Mouse (Mus musculus): Measurements from ENCODE around the gene Plekhg1.

- TF ChIP-seq CTCF (IDR thresholded peaks at IDR 0.05; ENCODE audit: borderline replicate concordance, insufficient read depth, low read length) (no peak), POLR2A (IDR thresholded peaks at IDR 0.05; ENCODE audit: low read depth, low read length) (no peak)
These were observed 6.8 kb downstream of the Plekhg1 start for GRCm38 (mm10) chr10:3746794-3747518.
